Mouse (Mus musculus) monocyte, adult 2 months (primary cell): ENCODE data around the gene Rarg.

ENCODE experiments used
- DNase-seq, 2 experiments: peaks; one replicate each; pipeline ENCODE4 v3.0.0; 2022; ENCODE audit warnings: low spot score in 2 of 2, low read depth in 1 of 2

Gene Rarg

DNA sequence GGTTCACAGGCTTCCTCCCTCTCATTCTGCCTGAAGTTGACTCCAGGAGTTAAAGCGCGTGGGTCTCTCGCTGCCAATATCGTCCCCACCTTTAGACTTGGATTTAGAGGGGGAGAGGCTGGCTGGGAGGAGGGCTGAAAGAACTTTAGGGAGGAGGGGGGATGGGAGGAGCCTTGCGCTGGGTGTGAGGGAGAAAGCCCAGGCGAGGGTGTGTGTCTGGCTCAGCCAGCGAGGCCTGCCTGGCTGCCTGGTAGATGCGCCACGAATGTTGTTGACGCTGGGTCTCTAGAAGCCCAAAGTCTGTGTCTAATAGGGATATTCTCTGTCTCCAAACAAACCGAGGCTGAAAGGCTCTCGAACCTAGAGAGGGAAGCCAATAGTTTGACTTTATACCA lies 756 bp upstream of the Rarg start:
- no peak for DNase-seq

DNA sequence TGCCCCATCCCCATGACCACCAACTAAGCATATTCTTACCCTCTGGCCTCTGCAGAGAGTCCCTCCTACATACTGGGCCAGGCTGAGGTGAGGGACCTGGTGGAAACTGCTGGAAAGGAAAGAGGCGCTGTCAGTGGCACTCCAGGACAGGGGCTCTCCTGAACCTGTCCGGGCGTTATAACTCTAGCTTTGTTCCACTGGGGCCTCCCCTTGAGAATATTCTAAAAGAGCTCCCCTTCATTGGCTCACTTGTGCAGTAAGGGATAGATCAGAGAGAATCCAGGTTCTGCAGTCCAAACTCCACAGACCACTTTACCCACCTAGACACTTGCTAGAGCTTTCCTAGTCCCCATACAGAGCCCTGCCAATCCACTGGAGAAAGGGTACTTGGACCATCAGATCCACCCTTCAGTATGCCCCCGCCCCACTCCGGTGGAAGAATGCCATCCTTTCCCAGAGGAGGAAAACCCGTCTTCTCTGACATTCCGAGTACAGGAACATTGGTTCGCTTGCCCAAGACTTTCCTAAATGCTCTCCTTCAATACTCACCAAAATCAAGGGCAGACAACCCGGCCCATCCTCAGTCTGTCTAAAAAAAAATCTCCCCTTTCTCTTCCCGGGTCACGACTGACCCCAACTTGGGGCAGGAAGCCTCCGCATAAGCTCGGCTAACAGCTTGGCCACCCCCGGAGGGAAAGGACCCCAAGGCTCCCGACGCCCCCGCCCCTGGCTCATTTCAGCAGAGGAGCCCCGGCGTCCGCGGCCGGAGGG lies 701 bp downstream of the Rarg start:
- no peak for DNase-seq

DNA sequence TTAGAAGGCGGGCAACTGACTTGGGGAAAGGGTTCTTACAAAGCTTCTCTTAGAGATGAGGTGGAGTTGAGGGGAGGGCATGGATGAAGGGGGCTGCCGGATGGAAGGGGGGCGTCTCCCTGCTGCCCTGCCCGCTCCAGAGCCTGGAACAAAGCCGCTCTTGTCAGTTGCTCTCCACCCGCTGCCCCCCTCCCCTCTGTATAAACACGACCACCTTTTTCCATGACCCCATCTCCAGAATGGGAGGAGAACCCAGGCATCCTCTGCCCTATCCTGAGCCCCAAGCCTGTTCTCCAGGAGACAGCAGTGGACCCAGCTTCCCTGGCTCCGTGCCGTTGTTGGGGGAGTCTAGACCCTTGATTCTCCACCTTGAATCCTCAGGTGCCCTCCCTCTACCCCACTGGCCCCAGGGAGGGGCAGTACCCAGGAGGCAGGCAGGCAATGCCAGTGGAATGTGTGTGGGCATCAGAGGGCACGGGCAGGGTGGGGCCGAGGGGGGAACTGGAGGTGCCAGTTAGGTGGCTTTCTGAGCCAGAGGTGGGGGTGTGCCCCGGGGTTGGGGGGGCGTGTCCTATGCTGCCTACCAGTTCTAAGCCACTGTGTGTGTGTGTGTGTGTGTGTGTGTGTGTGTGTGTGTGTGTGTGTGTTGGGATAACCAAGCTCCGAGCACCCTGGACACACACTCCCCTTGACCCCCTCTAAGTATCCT lies 1.6 kb downstream of the Rarg start:
- DNase-seq = no peak

DNA sequence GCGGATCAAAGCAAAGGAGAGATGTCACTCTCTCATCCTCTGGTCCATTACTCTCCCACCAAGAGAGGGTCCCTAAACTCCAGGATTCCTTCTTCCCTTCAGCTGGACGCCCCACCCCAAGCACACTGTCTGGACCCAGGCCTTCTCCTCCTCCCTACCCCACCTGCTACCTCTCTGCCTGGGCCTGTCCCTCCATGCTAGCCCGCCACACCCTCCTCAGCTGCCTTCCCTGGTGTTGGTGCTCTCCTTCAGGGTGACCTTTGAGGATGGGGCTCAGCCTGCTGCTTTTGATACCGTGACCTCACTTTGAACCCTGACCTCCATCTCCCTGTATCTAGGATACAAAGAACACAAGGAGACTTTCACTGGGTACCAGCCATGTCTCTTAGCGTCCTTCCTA lies 6.8 kb downstream of the Rarg start:
- DNase-seq = no peak

DNA sequence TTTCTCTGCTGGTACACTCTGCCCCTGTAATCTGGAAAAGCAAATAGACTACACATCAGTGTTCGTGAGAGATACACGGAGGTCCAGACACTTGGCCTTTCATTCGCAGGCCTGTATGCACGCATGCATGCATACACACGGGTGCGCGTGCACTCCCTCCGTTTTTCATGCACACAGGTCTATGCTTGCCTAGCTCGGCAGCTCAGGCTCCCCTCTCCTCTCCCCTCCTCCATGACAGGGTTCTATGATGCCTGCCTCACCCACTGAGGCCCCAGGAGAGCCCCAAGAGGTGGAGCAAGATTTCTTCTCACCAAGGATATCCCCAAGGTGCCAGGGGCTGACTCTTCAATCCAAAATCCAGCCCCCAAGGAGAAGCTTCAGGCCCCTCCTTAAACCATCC lies 7.3 kb downstream of the Rarg start:
- no peak for DNase-seq

DNA sequence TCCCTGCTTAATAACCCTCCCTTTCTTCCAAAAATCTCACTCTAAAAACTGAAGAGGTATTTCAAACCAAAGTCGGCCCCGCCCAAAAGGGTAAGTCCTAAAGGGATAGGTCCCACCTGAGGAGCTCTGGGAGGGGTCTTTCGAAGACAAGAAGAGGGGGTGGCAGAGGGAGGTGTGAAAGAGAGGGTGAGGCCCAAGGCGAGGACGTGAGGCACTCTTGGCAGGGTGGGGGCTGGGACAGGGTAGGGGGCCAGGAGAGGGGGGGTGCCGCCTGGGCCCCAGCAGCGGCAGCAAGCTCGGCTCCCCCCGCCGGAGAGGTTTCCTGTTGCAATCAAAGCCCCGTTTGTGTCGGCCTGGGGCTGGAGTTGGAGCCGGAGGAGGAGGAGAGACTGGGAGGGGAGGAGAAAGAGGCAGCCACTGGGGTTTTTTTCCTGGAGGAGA lies 8.0 kb downstream of the Rarg start:
- no peak for DNase-seq

DNA sequence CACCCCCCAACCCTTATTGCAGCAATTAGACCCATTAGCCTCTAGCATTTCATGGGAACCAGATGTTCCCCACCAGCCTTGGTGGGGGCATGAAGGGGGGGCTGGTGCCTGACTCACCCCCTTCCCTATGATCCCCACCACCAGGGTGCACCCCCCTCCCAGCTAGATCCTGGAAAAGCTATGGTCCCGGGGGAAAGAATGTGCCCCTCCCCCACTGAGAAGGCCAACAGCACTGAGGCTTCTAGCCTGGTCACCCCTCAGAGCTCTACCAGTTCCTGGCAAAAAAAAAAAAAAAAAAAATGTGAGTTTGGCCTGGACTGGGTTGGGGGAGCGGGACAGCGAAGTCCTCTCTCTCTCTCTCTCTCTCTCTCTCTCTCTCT lies 8.5 kb downstream of the Rarg start:
- no peak for DNase-seq

DNA sequence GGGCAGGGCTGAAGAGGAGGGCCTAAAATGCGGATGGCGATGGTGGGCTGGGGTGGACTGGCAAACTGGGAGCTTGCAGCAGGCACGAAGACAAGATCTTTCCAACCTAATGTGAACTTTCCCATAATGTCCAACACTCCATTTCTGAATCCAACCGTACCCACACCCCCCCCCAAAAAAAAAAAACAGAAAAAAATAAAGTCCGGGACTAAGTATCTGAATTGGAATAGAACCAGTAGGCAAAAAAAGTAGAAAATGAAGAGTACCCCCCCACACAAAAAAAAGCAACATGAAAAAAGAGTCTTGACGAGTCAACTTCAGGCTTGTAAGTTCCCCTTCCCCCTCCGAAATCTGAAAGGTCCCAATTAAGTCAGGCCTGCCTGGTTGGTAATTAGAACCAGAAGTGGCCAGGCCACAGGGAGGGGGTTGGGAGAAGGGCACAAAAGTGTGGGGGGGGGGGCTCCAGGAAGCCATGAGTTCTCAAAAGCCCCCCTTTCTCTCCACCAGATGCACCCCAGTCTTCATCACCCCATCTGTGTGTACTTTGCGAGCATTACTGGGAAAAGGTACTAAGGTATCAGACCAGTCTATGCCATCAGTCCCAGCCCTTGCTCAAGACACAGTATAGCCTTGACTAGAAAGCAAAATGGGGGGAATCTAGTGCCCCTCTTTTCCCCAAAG lies 9.0 kb downstream of the Rarg start:
- DNase-seq = no peak

DNA sequence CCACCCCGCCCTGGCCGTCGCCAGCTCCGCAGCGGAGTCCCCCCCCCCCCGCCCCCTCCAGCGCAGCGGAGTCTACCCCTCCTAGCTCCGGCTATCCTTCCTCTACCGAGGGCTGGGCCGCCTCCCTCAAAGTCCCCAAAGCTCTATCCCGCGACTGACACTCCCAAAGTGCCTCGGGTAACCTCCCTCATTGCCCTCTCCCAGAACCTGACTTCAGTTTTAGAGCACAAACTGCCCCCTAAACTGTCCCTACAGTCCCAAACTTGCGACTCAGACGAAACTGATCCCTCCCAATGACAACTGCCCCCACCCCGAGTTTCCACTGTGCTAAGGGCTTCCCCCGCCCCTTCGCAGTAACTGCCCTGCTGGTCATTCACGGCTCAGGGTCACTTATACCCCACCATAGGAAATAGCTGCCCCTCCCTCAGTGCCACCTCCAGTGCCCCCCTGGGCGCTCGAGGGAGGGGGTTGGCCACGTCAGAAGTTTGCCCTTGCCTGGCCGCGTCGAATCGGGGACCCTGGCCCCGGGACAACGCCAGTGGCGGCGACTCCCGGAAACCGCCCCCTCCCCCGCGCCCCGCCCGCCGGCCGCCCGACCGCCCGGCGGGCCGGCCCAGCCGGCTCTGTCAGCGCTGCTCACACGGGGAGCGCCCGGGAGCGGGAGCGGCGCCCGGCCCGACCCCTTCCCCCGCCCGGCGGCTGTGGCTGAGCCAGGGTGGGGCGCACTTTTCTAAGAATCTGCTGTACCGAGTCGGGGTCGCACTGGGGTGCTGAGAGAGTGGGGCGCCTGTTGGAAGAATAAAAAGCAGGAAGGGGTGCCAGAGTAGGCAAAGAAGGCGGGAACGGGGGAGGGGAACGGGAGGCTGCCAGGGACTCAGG lies 9.8 kb downstream of the Rarg start:
- DNase-seq = peak in 1 of 2 experiments; percentile 60

DNA sequence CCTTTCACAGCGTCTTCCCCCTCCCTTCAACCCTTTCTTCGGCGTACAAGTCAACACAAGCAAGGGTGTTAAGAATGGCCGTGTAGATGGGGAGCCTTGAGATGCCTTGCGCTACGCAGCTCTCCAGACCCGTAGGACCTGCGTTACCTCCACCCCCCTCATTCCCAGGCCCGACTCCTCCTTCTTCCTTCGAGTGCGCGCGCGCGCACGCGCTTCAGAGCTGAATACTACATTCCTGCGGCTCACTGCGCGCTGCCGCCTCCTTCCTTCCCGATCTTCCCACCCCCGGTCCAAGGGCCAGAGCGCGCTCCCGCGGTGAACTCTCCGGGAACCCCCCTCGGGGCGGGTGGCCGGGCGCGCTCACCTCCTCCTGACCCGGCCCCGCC lies 10.5 kb downstream of the Rarg start:
- peak in 1 of 2 experiments; percentile 78 for DNase-seq

DNA sequence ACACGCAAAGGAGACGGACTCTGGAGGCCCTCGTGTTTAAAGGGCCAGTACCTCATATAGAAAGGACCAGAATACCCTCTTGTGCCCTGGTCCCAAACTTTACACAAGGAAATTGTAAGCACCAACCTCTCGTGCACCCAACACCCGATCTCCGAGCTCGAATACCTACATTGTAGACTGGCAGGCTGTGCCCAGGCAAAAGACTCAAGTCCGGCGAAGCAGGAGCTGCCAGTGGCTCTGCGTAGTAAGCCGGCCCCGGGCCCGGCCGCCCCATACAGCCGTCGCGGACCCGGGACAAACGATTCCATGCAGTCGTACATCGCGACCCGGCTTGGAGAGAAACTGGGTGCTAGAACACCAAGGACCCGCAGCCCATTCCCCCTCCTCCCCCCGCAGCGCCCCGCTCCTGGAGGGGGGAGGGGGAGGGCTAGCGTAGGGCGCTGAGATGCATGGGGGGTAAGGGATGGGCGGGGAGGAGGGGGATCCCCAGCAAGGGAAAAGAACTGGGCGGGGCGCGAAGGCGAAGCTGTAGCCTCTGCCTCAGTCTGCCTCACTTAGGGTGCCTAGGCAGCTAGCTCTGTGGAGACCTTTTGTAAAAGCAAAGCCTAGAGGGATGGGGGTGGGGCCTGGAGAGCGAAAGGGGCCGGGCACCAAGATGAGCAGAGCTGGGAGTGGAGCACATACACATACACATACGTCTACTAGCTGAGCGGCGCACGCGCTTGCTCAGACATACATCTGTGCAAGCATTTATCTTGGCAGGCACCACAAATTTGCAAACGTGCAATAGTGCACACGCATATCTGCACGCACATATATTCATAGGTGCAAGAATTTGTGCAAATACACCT lies 11.2 kb downstream of the Rarg start:
- peak in 1 of 2 experiments; percentile 65 for DNase-seq

DNA sequence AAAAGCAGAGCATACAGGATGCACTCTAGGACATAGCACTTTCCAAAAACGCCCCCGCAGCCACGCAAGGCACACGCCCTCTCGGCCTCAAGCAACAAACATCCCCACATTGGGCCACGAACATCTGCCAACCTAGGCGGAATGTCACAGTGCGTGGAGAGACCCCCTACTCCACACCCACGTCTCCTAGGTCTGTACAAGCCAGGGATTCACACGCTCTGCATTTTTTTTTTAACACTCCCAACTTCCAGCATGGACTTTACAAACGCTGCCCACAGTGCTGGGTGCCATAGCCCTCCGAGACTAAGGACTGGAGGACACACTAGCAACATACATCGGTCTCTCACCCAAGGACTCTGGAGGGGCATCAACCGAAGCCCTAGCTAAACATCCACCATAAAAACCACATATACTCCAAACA lies 11.8 kb downstream of the Rarg start:
- no peak for DNase-seq

DNA sequence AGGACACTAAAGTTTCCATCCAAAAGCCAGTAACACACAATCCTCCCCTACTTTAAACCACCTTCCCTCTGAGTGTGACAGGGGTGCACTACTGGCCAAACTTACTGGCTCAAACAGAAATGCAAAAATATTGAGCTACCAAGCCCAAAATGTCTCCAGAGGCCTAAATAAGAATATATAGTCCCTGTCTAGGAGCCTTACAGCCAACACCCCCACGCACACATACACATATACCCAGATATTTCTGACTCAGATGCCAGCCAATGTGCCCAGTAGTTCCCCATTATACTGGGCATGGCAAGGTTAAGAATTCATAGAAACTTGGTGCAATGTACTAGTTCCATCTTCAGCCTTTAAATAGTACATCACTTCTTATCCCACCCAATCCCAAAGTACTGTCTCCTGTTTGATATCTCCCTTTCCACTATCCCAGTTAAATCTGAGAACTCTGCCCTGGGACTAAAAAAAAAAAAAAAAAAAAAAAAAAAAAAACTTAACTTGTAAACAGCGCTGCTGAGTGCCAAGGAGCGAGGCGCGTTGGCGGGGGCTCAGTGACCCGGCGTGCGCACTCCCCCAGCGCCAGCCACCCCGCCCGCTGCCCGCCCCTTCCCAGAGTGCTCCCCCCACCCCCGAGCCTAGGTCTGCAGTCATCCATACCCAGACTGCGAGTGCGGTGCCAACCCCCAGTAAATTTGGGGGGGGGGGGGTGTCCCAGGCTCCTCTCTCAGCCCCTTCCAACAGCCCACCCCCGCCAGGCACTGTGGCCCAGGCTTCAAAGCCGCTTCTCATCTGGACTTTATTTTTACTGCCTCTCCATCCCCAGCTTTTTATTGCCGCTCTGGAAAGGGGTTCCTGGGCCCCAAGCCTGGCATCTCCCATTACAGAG lies 12.8 kb downstream of the Rarg start:
- no peak for DNase-seq

DNA sequence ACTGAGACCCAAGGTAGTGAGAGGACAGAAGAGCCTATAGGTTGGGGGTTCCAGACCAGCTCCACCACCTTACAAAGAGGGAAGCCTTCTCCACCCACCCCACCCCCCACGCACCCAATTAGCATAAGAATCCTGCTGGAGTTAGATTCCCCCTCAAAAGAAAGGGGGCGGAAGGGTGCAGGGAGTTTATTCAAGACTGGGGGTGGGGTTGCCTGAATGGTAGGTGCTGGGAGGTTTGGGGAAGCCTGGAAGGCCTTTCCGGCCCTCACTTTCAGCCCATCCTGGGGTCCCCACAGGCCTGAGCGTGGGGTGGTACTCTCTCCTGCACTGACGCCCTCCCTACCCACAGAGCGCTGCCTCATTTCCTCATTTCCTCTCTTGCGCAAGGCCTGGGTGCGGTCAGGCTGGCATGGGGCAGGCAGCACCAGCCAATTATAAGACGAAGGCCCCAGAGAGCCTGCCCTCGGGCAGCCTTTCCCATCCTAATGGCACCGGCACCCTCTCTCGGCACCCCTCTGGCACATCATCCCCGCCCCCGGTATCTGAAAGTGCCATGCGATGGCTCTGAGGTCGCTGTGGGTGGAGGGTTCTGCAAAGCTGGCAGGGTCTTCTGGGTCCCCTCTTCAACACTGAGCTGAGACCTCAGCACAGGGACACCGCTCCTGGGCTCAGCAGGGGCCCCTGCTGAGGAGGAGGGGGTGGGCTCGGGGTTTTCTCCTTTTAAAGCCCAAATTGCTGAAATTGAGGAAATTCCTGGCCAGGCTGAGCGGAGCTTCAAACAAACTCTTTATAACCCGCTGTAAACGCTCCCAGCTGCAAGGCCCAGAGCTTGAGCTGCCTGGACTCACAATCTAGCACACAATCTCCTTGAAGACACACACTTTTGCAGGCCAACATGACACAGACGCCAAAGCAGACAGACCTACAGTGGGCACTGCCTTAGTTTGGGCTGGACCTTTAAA lies 13.8 kb downstream of the Rarg start:
- peak; percentile 84 to 87 for DNase-seq

DNA sequence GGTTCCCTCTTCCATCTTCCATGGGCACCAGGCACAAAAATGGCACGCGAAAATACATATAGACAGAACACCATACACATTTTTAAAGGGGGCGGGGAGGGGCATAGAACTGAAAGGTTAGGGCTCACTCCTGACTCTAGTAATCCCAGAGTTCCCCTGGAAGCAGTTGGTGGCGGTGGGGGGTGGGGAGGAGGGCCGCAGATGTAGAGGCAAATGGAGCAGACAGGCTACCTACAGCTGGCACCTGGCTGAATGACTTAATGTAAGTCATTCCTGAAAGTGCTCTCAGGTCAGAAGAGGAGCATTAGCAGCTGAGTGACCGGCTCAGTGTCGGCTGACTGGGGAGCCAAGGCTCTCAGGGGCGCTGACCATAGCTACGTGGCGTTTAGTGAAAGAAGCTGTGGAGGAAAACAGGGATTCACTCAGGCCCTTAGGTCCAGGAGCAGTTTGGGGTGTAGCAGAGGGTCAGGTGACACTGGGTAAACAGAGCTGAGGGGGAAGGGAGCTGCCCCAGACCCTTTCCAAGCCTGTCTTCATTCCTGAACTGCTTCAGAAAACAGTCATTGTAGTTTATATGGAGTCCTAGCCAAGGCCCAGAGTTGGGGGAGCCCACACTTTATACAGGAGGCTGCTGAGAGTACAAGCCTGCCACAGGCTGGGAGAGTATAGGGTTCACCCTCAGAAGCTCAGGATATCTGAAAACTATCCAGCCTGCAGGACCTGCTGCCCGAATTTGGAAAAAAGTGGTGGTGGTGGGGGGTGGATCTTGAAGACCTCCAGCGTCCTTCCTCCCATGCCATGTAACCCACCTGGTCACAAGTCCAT lies 14.7 kb downstream of the Rarg start:
- no peak for DNase-seq

DNA sequence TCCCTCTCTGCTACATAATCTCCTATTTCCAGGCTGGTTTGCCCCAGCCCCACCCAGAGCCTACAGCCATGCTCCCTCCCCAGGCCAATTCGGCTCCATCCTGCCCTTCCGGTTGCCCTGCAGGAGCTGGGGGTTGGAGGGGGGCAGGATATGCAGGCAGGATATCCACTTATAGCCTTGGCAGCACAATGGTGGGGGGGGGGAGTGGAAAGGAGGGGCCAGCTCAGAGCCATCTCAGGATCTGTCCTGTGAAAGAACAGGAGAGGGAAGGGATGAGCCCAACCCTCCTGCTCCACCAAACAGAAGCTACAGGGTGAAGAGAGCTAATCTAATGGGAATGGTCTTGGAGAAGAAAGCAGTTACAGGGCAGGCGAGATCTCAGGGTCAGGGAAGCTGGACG lies 16.7 kb downstream of the Rarg start:
- no peak for DNase-seq

DNA sequence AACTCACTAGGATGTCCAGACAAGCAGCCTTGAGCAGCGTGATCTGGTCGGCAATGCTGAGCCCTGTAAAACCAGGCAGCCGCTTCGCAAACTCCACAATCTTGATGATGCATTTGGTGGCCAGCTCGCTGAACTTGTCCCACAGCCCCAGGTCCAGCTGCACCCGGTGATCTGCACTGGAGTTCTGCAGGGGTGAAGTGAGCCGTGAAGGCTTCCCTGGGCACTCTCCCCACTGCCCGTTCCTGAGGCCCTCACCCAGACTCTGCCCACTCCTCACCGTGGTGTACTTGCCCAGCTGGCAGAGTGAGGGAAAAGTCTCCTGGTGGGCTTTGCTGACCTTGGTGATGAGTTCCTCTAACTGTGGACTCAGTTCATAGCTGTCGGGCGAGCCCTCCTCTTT lies 17.5 kb downstream of the Rarg start:
- no peak for DNase-seq
